Mouse (Mus musculus): ENCODE measurements around the gene Klhl26. TPM values are rescaled to one million over a fixed set of nuclear protein-coding genes. Genes with fewer than 3 reads are reported as not detected.
A peak's percentile ranks its signal among the peaks of the same experiment; 100 is the strongest.

The Klhl26 gene
- total RNA-seq, 1 experiment from 2014 or later: 5.9 TPM

DNA sequence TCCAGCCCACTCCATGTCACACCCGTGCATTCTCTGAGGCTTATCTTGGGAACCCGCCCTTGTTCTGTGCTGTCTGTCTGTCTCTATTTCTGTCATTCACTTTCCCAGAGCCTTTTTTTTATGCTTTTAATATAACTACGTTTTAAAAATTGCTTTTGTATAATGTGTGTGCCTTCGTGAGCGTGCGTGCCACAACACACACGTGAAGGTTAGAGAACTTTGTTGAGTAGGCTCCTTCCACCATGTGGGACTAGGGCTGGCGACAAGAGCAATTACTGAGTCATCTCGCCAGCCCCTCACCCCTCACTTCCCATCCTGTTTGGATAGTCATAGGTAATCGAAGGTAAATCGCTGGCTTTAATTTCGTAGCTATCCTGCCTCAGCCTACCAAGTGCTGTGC is 25.8 kb upstream of the Klhl26 start:
- no peak for ATAC-seq (replicated peaks; ENCODE audit: low read depth, poor library complexity, severe bottlenecking)

DNA sequence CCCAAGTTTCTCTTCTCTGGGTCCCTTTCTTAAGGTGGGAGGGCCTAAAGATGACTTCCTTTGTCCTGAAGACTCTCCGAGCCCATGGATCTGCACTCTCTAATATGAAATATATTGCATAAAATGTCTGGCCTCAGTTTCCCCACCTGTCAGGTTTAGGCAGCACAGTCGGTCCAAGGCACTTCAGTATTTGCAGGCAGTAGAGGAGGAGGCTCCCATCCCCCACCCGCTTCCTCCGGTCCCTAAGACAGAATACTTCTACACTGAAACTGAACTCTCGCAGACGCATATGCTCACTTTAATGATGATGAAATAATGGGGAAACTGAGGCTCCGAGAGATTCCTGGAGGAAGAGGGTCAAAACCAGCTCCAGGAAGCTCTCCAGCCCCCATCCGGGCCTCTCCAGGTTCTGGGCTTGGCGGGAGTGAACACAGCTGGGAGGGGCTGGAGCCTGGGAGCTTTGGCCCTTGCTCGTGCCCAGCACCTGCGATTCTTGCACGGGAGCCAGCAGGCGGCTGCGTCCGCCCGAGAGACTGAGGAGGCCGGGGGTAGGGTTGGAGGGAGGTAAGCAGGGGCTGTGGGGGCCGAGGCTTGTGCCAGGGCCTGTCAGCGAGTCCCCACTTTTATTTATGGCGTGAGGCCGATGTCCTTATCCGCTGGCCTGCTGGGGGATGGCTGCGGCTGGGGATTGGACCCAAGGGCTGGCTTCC is 25.2 kb upstream of the Klhl26 start:
- ATAC-seq (replicated peaks; ENCODE audit: low read depth, poor library complexity, severe bottlenecking): no peak

DNA sequence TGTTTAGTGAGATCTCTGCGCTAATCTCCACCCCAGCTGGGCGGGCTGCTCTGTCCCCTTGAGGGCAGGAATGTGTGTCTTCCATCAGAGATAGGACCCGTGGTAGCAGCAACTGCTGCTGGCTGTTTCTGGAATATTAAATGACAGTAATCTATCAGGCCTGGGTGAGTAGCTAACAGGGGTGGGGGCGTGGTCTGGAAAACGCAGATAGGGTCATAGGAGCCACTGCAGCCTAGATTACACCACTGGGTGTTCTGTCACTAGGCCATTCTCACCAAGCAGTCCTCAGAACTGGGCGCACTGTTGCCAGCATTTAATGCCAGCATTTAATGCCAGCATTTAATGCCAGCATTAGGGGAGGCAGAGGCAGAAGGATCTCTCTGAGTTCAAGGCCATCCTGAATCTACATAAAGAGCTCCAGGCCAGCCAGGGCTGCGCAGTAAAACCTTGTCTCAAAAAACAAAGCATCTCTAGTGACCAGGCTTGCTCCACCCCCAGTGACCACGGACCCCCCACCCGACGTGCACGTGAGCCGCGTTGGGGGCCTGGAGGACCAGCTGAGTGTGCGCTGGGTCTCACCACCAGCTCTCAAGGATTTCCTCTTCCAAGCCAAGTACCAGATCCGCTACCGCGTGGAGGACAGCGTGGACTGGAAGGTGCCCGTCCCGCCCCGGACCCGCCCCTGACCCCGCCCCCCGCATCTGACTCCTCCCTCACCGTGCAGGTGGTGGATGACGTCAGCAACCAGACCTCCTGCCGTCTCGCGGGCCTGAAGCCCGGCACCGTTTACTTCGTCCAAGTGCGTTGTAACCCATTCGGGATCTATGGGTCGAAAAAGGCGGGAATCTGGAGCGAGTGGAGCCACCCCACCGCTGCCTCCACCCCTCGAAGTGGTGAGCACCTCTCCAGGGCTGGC is 23.9 kb upstream of the Klhl26 start:
- ATAC-seq (replicated peaks; ENCODE audit: low read depth, poor library complexity, severe bottlenecking): peak; percentile 16; the same call in 1 of the 2 replicates

DNA sequence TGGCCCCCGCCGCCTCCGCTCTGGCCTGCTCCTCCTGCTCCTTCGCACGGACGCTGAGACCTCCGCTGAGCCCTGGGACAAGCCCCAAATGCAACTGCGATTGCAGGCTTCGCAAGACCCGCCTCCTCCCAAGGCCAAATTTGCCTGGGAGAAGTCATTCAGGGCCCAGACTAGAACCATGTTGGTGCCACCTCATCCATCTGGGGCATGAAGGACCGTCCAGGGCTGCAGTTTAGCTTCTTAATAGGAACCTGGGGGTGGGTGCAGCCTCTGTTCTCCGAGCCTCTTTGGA is 18.9 kb upstream of the Klhl26 start:
- no peak for ATAC-seq (replicated peaks; ENCODE audit: low read depth, poor library complexity, severe bottlenecking)

DNA sequence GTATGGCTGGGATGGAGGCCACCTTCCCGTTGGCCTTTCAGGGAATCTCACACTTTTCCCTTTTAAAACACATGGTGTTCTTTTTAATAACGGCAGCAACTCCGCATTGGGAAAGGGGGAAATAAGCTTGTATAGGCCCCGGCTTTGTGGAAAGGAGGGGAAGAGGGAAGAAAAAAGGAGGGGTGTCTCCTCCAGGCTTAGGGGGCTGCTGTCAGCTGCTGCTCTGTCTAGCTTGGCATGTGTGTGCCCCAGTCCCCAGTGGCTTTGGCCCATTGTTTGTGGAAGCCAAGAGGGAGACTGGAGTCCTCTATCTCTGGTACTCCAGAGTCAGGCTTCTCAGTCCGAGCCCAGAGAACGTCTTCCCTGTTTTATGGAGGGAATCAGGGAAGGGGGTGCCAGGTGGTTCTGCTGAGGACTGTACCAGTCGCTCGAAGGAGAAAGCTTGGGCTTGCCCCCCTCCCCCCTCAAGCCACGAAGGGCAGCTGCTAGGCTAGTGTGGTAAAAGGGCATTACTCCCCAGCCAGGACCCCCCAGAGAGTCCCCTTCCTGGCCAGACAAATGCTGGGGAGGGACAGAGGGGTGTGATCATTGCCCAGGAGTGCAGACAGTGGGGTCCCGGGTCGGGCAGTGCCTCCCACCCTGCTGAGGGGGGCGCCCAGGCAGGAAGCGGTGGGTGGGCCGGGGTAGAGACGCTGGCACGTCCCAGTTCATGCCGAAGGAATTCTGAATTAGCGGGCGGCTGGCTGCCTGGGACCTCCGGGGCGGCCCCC is 18.4 kb upstream of the Klhl26 start:
- ATAC-seq (replicated peaks; ENCODE audit: low read depth, poor library complexity, severe bottlenecking): no peak

DNA sequence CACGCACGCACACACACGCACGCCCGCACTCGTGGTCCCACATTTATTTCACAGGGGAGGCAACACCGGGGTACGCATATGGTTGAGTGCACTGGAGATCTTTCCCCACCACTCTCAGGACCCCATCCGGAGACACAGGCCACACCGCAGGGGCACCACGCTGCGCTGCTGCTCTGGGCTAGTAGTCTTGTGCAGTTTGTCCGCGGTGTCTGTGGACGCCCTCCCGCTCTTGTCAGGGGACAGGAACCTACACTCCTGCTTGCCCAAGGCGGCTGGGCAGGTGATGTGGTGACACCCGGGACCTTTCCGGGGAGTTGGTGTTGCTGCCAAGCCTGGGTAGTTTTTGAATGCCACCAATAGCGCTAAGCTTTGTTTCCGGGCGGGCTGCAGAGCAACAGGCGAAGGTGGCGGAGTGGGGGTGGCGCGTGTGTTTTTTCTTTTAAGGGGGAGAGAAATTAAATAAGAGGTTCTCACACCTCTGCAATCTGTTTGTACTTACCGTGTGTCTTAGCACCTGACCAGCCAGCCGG is 17.7 kb upstream of the Klhl26 start:
- ATAC-seq (replicated peaks; ENCODE audit: low read depth, poor library complexity, severe bottlenecking): peak; percentile 27; the same call in 1 of the 2 replicates

DNA sequence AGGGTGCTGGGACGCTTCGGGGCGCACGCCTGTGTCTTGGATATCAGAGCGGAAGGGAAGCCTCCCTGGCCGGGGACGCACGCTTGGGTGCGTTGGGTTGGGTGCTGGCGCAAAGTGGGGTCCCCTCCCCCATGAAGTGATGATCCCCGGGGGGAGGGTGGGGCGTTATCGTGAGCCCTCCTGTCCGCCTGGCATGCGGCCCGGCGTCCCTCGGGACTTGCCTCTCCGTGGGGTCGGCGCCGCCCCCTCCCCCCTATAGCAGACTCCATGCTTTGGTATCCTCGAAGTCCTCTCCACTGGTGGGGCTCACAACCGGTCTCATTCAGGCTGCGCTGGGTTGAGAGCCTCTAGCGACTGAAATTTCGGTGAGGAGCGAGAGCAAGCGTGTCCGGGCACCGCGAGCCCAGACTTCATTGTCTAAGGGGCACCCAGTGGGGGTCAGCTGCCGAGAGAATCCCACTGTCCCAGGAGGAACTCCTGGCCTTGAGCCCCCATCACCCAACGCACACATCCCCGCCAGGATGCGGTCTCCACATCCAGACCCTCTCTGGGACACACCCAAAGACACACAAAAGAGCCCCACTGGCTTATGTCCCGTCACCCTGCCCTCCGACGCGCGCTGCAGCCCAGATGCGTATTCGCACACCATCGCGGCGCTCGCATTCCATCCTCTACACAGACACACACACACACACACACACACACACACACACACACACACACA is 17.1 kb upstream of the Klhl26 start:
- ATAC-seq (replicated peaks; ENCODE audit: low read depth, poor library complexity, severe bottlenecking): no peak

DNA sequence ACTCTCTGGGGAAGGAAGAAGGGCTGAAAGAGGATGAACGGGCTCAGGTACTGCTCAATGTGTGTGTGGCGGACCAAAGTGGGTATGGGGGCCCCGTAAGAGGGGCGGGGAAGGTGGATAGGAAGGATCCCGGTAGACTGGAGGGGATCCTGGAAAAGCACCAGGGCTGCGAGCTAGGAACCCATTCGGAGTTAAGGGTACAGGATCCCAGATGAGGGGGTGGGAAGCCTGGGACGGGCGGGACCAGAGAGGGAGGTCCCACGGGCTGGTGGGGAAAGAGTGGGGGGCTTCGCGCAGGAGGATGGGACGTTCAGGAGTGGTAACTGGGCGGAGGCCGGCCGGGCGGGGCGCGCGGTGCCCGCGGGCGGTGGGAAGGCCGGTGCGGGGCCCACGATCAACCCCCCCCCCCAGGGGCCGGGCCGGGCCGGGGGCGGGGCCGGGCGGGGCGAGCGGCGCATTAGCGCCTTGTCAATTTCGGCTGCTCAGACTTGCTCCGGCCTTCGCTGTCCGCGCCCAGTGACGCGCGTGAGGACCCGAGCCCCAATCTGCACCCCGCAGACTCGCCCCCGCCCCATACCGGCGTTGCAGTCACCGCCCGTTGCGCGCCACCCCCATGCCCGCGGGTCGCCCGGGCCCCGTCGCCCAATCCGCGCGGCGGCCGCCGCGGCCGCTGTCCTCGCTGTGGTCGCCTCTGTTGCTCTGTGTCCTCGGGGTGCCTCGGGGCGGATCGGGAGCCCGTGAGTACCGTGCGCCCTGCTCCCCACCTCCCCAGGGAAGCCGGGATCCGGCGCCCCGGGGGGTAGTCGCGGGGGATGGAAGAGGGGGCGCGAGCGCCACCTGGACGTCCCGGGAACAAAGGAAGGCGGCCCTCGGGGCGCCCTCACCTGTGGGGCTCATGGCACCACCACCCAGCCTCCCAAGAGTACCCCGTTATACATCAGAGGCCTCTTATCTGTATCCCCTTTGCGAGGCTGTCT is 16.2 kb upstream of the Klhl26 start, which contains the start of gene Crlf1:
Crlf1 (plus strand) TSS at position 495 of the 977 bp plus-strand sequence.
- no peak for ATAC-seq (replicated peaks; ENCODE audit: low read depth, poor library complexity, severe bottlenecking)

DNA sequence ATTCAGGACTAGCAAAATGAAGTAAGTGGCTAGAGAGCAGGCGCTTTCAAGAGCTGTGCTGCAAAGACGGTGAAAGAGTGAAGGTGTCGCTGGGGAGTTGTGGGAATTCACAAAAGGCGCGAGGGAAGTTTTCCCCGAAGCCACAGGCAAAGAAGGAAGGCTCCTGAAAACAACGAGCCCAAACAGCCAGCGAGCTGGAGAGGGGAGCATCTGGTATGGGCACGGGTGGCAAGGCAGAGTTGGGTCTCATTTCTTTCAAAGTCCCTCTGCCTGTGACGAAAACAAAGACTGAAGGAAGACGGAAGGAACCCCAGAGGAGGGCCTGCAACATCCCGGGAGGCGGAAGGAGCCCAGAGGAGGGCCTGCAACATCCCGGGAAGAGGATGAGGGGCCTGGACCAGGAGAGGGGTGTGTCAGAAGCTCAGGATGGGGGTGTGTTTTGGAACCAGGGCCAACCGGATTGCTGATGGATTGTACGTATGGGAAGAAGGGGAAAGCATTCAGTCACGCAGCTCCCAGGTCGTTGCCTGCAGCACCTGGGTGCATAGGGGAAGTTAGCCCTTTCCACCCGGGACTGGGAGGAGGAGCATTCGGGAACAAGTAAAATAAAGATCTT is 14.2 kb upstream of the Klhl26 start:
- ATAC-seq (replicated peaks; ENCODE audit: low read depth, poor library complexity, severe bottlenecking): no peak

DNA sequence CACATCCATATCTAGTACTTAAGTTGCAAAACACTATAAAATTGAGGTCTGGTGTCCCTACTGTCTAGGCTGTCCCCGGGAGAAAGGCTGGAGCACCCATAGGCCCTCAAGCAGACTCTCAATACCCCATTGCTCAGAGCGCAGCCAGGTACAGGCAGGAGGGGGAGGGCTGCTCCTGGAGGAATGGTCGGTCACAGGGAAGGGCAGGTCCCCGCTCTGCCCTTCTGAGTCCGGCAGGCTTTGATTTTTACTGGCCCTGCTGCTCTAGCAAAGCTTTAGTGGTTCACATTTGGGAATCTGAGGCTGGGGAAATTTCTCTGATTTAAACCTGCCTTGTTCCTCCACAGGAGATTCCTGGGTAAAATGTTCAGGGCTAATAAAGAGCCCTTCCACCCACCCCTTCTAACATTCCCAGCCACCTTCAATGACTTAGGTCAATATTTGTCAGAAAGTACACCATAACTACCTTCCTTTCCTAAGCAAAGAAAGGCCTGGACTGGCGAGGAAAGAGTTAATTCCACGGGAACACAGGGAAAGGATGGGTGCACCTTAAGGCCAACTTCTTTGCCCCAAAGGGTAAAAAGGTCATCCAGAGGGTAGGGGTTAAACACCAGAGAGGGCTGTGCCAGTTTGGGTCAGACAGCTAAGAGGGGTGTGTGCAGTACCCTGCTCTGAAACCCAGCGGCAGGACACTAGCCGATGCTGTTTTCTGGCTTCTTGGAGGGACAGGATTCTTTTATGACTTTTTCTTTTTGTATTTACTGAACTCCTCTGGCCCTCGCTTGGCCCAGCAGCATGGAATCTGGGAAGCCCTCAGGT is 13.5 kb upstream of the Klhl26 start:
- ATAC-seq (replicated peaks; ENCODE audit: low read depth, poor library complexity, severe bottlenecking): no peak

DNA sequence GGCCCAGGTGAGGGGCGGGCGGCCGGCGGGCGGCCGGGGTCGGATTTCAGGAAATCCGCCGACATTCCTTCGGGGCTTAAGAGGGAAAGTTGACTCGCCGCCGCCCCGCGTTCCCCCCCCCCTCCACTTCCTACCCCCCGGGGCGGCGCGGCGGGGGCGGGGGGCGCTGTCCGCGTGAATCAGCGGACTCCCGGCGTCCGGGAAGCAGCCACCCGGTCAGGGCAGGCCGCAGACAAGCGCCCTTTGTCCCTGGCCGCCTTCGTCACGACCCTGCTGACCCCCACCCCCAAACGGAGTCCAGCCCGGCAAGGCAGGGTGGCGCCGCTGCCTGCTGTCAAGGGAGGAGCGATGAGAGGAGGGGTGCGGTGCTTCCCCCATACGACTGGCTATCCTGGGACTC is 12.8 kb upstream of the Klhl26 start:
- ATAC-seq (replicated peaks; ENCODE audit: low read depth, poor library complexity, severe bottlenecking): no peak

DNA sequence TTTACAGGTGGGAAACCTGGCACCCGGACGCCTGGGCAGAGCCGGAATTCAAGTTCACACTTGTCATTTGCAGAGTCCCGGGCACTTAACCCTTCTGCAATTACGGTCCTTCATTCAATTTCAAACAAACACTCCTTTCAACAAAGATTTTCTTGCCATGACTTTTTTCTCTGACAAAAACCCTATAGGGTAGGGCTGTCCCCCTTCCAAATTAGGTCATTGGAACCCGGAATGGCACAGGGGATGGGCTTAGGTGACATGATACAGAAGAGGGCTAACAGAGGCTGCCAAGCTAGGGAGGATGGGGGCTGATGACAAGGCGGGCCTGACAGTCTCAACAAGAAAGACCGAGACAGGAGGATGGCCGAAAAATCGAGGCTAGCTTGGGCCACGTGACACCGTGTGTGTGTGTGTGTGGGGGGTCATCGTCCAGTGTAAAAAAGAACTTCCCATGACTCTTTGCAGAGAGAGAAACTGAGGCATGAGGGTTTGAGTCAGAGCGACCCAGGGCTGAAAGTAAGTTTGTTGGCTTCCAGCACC is 12.2 kb upstream of the Klhl26 start:
- no peak for ATAC-seq (replicated peaks; ENCODE audit: low read depth, poor library complexity, severe bottlenecking)

DNA sequence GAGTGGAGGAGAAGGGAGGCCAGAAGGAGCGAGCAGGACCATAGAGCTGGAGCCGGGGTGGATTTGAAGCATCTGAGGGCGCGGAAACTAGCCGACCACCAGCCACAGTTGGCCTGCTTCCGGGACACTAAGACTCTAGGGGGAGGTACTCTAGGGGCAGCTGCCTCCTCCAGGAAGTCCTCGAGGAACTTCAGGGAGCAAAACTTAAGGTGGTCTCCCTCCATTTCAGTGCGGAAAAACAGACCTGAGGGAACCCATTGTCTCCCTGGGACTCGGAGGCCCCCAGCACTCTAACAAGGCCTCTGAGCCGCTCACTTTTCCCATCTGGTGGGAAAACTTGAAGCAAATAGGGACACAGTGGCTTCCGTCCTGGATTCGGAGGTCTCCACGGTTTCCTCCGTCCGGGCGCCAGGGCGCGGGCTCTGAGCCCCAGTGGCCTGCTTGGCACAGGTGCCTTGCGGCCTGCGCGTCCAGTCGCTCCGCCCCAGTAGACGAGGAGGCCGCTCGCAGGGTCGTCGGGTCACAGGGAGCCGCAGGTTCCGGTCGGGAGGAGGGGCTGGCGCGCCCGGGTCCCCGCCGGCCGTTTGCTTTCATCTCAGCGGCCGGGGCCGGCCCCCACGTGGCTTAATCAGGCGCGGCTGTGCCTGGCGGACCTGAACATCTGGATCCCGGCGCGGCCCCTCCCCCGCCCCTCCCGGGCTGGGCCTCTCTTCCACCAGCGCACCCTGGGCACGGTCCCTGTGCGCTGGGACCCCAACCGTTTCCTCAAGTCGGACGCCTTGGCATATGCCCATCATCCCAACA is 11.4 kb upstream of the Klhl26 start:
- ATAC-seq (replicated peaks; ENCODE audit: low read depth, poor library complexity, severe bottlenecking): peak; percentile 27

DNA sequence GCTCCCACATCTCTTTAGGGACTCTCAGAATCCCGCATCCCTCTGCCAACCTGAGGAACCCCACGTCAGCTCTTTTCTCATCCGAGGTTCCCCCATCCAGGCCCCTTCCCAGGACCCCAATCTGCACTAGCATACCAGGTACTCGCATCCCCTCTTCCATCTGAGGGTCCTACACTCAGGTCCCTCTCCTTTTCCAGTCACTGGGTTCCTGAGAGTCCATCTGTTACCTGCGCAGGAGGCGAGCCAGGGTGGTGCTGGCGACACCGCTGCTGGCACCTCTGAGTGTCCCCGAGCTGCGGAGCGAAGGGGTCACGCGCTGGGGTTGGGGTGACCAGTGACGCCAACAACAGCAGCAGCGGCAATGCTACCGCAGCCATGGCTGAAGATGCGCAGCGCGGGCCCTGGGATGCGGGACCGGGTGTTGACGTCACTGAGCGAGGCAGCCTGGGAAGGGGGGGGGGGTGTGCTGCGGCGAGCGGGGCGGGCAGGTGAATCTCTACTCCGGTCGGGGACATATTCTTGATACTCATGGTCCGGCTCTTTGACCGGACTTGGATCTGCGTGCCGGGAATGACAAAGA is 10.3 kb upstream of the Klhl26 start, which contains the start of gene Tmem59l:
Tmem59l (minus strand) TSS at position 418 of the 580 bp plus-strand sequence.
- no peak for ATAC-seq (replicated peaks; ENCODE audit: low read depth, poor library complexity, severe bottlenecking)

DNA sequence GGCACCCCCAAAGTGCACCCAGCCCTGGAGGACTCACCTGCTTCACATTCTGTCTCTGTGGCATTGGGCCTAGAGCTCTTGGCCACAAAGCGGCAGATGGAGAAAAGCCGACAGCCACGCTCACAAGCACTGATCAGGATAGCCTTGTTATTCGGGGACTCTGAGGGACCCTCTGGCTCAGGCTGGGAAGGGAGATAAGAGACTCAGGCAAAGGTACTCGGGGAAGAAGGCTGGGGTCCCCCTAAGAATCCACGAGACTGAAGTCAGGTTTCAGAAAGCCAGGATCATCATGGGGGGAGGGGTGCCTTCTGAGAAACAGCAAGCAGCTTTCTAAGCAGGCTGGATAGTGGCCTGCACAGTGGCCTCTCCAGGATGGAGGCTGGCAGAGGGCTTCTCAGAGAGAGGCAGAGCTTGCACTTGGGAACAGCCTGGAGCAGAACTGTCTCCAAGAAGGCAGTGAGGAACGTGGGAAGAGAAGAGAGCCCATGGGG is 9.5 kb upstream of the Klhl26 start:
- no peak for ATAC-seq (replicated peaks; ENCODE audit: low read depth, poor library complexity, severe bottlenecking)

DNA sequence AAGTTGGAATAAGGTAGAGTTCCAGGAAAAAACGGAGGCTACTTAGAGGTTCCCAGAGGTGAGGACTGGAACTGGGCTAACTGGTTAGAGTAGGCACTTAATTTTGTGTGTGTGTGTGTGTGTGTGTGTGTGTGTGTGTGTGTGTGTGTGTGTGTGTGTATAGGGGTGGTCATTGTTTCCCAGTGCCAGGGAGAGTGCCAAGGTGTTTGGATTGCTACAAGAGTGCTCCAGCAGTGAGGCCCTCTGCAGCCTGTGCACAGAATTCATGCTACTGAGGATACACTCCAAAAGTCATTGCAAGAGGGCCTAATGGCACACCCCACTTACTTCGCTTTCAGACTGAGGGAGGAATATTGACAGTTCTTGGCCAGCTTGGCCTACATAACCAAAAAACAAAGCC is 6.2 kb upstream of the Klhl26 start:
- no peak for ATAC-seq (replicated peaks; ENCODE audit: low read depth, poor library complexity, severe bottlenecking)

Data from common myeloid progenitor, adult 5-6 weeks (primary cell).